Mouse (Mus musculus) midbrain, embryonic 14.5 days (tissue): Measurements from ENCODE around the gene Gm17728. TPM values are rescaled to one million over a fixed set of nuclear protein-coding genes. Genes with fewer than 3 reads are reported as not detected.
"Not testable (repeated sequence)": the region's sequence is repeated elsewhere in the genome, so short reads cannot be mapped to it uniquely, and the experiment has no call there.

Experiments used
- ATAC-seq: fragments of 200-750 bp; cut with Nextera tagmentation; 2 replicates; pipeline ENCODE4 v1.8.0; 2017; ENCODE audit warnings: moderate number of reproducible peaks, moderate library complexity; ENCODE audit not compliant: low FRiP score, low TSS enrichment
- DNase-seq: peaks from one replicate; pipeline ENCODE4 v3.0.0-alpha.2; 2015
- H3K27ac ChIP-seq: fragments of 300-500 bp; sonication (generic); replicated peaks from 2 replicates; pipeline ENCODE4 v1.5.1; 2014; ENCODE audit warnings: mild to moderate bottlenecking, low read depth, low read length, moderate library complexity
- H3K27me3 ChIP-seq: fragments of 300-500 bp; sonication (generic); 2 replicates; pipeline ENCODE4 v1.6.1; 2014; ENCODE audit warnings: low read length, control low read depth, mixed read lengths; ENCODE audit not compliant: control insufficient read depth, insufficient read depth
- H3K36me3 ChIP-seq: fragments of 300-500 bp; sonication (generic); 2 replicates; pipeline ENCODE4 v1.6.1; 2014; ENCODE audit warnings: low read length, control low read depth; ENCODE audit not compliant: control insufficient read depth, insufficient read depth
- H3K4me1 ChIP-seq: fragments of 300-500 bp; sonication (generic); 2 replicates; pipeline ENCODE4 v1.6.1; 2014; ENCODE audit warnings: mild to moderate bottlenecking, antibody characterized with exemption, low read length, control low read depth; ENCODE audit not compliant: control insufficient read depth, insufficient read depth
- H3K4me2 ChIP-seq: fragments of 300-500 bp; sonication (generic); 2 replicates; pipeline ENCODE4 v1.6.1; 2014; ENCODE audit warnings: mild to moderate bottlenecking, low read length, moderate library complexity
- H3K4me3 ChIP-seq: fragments of 300-500 bp; sonication (generic); replicated peaks from 2 replicates; pipeline ENCODE4 v1.5.1; 2014; ENCODE audit warnings: low read depth, low read length
- H3K9ac ChIP-seq: fragments of 300-500 bp; sonication (generic); replicated peaks from 2 replicates; pipeline ENCODE4 v1.6.1; 2014; ENCODE audit warnings: mild to moderate bottlenecking, low read length, moderate library complexity
- H3K9me3 ChIP-seq: fragments of 300-500 bp; sonication (generic); 2 replicates; pipeline ENCODE4 v1.6.1; 2016; ENCODE audit warnings: low read length, control low read depth, mixed read lengths; ENCODE audit not compliant: control insufficient read depth
- WGBS: fragments of 180-500 bp; shearing (Covaris S2); extraction: QIAGEN DNeasy Blood & Tissue Kit; methylation state at CpG from one replicate; pipeline ENCODE4 v1.1.7; 2014; 5-methylcytosine and 5-hydroxymethylcytosine counted together
- polyA plus RNA-seq: library from polyadenylated mRNA; unstranded; fragments of >200 nt; fragmentation: Nextera tagmentation; extraction: Ambion mirVana; gene quantifications from 2 replicates; pipeline ENCODE4 v1.2.1, GENCODE M21; 2014

Gene Gm17728
- not detected in 2 replicates for polyA plus RNA-seq

DNA sequence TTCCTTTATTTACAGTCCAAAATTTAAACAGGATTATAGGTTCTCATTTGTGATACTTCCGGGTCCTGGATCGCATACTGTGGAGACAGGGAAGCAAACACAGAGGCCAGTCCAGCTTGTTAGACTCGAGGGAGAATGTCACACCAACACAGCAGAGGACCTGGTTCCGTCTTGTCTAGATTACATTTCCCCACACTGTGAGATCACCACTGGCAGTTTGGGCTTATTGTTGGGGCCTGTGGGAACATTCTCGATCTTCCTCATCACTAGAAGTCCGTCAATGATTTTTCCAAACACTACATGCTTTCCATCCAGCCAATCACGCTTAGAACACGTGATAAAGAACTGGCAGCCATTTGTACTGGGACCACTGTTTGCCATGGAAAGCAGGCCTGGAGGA, at the start of gene Gm17728:
Gm17728 (plus strand) TSS at position 301 of the 400 bp plus-strand sequence.
- not testable (repeated sequence) for H3K27me3 ChIP-seq, DNase-seq, H3K4me3 ChIP-seq, ATAC-seq, H3K9ac ChIP-seq, H3K9me3 ChIP-seq, H3K4me2 ChIP-seq, H3K27ac ChIP-seq, H3K36me3 ChIP-seq, H3K4me1 ChIP-seq
- WGBS = 96% methylated on average over 7 of the region's 8 CpGs

DNA sequence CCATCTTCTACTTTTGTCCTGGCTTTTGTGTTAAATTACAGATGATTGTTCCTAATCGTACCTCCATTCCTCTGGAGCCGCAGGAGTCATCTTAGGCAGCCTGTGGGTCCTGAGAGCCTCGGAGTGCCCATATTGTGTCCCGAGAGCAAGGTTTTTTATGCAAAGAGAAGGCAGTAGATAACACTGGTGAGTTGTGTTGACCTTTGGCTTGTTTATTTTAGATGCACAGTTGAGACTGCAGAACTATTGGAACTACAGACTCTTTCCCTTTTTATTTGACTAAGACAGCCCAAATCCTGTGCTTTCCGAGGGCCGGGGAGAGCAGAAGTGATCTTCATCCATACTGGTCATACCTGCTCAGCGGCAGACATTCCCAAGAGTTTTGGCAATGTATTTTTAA, 24.4 kb upstream of the Gm17728 start:
- no peak overlapping the region for H3K4me2 ChIP-seq
- H3K9me3 ChIP-seq = no peaks in the 10 kb centered on the region
- WGBS = 86% methylated on average over 7 of the region's 7 CpGs
- H3K4me3 ChIP-seq = no peak overlapping the region
- no peaks in the 10 kb centered on the region for H3K27me3 ChIP-seq
- H3K4me1 ChIP-seq = no peaks in the 10 kb centered on the region
- H3K27ac ChIP-seq = no peak overlapping the region
- ATAC-seq (no peak), DNase-seq (no peak)
- no peaks in the 10 kb centered on the region for H3K36me3 ChIP-seq
- H3K9ac ChIP-seq = no peak overlapping the region

DNA sequence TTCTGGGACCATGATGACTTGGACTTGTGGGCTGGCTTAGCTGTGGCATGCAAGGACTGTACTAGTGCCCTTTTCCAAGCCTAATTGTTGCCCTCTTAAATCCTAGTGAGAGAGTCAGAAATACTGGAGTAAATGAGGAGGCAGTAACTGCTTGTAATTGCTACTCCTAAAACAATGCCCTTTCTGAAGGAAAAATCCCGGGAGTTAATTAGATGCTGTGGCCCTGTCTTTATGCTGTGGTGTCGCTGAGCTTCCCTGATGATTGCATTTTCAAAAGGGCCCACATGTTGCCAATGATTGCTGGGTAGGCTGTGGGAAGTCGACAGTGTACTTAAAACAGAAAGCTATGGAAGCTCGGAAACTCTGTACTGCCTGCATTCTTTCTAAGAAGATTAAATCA, 23.3 kb upstream of the Gm17728 start:
- Histone ChIP-seq H3K27me3 (no peaks in the 10 kb centered on the region), H3K36me3 (no peaks in the 10 kb centered on the region), H3K4me2 (no peak overlapping the region), H3K9me3 (no peaks in the 10 kb centered on the region), H3K27ac (no peak overlapping the region), H3K4me1 (no peaks in the 10 kb centered on the region), H3K9ac (no peak overlapping the region), H3K4me3 (no peak overlapping the region)
- no peak for DNase-seq
- ATAC-seq = no peak
- WGBS = 56% methylated on average over 4 of the region's 4 CpGs

- Histone ChIP-seq H3K9me3 (no peaks in the 10 kb centered on the region), H3K27ac (no peak overlapping the region), H3K36me3 (no peaks in the 10 kb centered on the region), H3K4me3 (no peak overlapping the region), H3K4me2 (no peak overlapping the region), H3K27me3 (no peaks in the 10 kb centered on the region), H3K4me1 (peaks cover 6% of the 10 kb centered on the region; the same call in 1 of the 2 replicates), H3K9ac (no peak overlapping the region)
- ATAC-seq = no peak
- 86% methylated on average over 3 of the region's 3 CpGs for WGBS
- DNase-seq = no peak
Measured at GRCm38 (mm10) chr17:9403991-9404390, 17.9 kb upstream of the Gm17728 start.

DNA sequence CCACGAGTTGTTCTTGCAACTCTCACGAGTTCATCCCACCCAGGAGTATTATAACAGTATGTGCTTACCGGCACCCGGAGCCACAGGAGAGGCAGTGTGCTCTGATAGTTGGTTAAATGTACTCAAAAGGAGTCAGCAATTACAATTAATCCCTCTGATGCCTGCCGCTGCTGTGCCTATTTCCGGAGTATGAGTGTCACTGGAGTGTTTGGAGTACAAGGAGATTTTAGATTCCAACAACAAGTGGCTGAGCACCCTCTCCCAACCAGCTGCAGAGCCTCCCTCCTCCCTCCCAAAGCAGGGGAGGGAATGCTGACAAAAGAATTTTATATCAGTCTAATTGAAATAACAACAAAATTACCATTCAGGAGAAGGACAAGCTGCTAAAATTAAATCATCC, 14.2 kb upstream of the Gm17728 start:
- ATAC-seq (no peak), DNase-seq (no peak)
- no peak overlapping the region for H3K27ac ChIP-seq
- no peak overlapping the region for H3K4me2 ChIP-seq
- peaks cover 6% of the 10 kb centered on the region; the same call in 1 of the 2 replicates for H3K4me1 ChIP-seq
- H3K36me3 ChIP-seq = no peaks in the 10 kb centered on the region
- H3K9me3 ChIP-seq = no peaks in the 10 kb centered on the region
- WGBS = 53% methylated on average over 6 of the region's 6 CpGs
- no peaks in the 10 kb centered on the region for H3K27me3 ChIP-seq
- H3K9ac ChIP-seq = no peak overlapping the region
- no peak overlapping the region for H3K4me3 ChIP-seq

DNA sequence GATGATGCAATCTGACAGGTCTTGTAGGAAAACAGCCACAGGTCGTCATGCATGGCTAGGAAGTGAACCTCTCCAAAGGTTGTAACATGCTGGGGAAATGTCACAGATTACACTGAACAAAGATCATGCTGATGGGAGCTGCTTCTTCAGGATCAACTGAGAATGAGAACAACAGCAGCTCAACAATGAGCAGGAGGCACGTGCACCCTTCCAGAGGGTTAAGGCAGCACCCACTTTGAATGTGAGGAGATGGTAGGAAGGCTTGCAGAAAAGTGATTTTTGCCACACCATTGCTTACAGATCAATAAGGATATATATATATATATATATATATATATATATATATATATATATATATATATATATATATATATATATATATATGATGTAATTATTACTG, 2.8 kb upstream of the Gm17728 start:
- no peak overlapping the region for H3K27ac ChIP-seq
- H3K4me3 ChIP-seq = no peak overlapping the region
- no peaks in the 10 kb centered on the region for H3K4me1 ChIP-seq
- peaks cover 9% of the 10 kb centered on the region; the same call in 1 of the 2 replicates for H3K9me3 ChIP-seq
- WGBS = 66% methylated on average over 2 of the region's 2 CpGs
- no peak overlapping the region for H3K9ac ChIP-seq
- no peaks in the 10 kb centered on the region for H3K27me3 ChIP-seq
- no peaks in the 10 kb centered on the region for H3K36me3 ChIP-seq
- DNase-seq (no peak), ATAC-seq (no peak)
- no peak overlapping the region for H3K4me2 ChIP-seq

- no peak for ATAC-seq
- DNase-seq = peak; percentile 62
- peaks cover 4% of the 10 kb centered on the region; the same call in 1 of the 2 replicates for H3K4me1 ChIP-seq
- H3K27ac ChIP-seq = peak overlapping the region; percentile 60
- H3K36me3 ChIP-seq = no peaks in the 10 kb centered on the region
- no peak overlapping the region for H3K4me2 ChIP-seq
- no peak overlapping the region for H3K4me3 ChIP-seq
- no peak overlapping the region for H3K9ac ChIP-seq
- WGBS = 62% methylated on average over 7 of the region's 7 CpGs
- no peaks in the 10 kb centered on the region for H3K27me3 ChIP-seq
- peaks cover 2% of the 10 kb centered on the region; the same call in 1 of the 2 replicates for H3K9me3 ChIP-seq
Measured at GRCm38 (mm10) chr17:9428374-9428994, 6.6 kb downstream of the Gm17728 start.

DNA sequence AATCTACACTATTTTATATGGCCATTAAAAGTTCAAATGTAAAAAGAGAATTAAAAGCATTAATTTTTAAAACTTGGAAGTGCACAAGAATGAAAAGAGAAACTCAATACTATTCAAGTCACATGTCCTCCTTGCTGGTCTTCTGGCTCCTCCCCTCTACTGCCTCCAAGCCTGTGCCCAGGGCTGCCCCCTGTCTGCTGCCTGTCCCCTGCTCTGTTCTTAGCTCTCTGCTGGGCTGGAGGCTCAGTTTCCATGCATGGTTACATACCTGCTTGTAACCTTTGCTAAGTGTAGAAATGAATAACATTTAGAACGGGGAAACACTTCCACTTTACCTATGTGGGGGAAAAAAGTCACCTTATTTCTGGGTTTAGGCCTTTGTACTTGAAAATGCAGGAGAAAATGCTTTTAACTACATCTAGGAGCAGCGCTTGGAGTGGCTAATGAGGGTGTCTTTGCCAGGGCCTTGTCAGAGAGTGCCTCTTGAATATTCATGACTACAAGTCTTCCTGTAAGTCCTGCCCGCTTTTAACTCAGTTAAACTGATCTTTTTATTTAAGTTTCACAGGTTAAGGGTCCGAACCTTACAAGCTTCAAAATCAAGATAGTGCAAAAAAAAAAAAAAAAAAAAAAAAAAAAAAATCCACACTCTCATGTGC, 18.3 kb downstream of the Gm17728 start:
- Histone ChIP-seq H3K9ac (no peak overlapping the region), H3K27ac (no peak overlapping the region), H3K4me2 (no peak overlapping the region), H3K36me3 (no peaks in the 10 kb centered on the region), H3K27me3 (no peaks in the 10 kb centered on the region), H3K9me3 (no peaks in the 10 kb centered on the region), H3K4me1 (no peaks in the 10 kb centered on the region), H3K4me3 (no peak overlapping the region)
- DNase-seq (peak; percentile 26), ATAC-seq (no peak)
- WGBS = 63% methylated on average over 4 of the region's 4 CpGs

DNA sequence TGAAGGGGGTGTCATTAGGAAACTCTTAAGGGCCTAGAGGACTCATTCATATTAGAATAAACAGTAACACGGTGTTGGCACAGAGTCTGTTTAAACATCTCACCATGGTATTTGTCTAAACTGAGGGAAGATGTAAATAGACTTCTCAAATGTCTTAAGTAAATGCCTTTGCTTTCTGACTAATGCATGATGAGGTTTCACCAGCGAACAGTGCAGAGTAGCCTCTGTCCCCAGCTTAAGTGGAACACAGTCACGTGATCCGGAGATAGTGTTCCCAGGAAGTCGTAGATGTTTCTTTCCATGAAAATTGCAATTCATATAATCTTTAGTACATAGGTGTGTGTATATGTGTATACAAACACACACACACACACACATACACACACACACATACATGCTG, 34.5 kb downstream of the Gm17728 start:
- Histone ChIP-seq H3K9me3 (no peaks in the 10 kb centered on the region), H3K9ac (no peak overlapping the region), H3K4me1 (no peaks in the 10 kb centered on the region), H3K4me2 (no peak overlapping the region), H3K36me3 (no peaks in the 10 kb centered on the region), H3K27me3 (no peaks in the 10 kb centered on the region), H3K4me3 (no peak overlapping the region), H3K27ac (no peak overlapping the region)
- ATAC-seq (no peak), DNase-seq (no peak)
- 88% methylated on average over 5 of the region's 5 CpGs for WGBS
